10 mouse cellular contexts compared by ENCODE assay signal in the genomic region with DNA sequence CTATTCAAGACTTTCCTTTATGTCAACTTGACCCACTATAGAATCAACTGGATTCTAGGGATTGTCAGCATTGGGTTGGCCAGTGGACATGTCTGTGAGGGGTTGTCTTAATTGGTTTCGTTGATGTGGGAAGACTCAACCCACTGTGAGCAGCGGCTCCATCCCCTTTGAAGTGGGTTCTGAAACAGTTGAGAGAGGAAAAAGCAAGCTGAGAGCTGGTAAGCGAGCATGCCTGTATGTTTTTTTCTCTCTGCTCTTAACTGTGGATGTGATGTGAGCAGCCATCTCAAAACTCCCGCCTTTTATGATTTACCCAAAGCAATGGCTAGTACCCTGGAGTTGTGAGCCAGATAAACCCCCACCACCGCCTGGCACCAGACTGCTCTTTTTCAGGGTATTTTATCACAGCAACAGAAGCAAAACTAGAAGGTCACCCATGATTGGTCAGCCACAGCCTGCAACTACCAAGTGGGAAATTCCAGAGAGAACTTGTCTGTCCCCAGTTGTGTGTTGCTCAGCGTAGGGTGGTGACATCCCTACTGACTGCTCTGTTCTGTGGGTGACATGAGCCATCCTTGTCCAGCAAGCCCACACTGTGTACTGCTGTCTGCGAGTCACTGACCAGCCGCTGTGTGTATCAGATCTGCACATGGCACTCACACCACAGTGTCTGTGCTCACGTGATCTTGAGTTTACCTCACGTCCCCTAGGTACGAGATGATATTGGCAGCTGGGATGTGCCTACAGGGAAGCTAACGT. TPM values are rescaled to one million over a fixed set of nuclear protein-coding genes. Genes with fewer than 3 reads are reported as not detected.
A peak's percentile ranks its signal among the peaks of the same experiment; 100 is the strongest.
DNase-seq lines count a peak whose midpoint lies in the region; ATAC-seq and TF ChIP-seq lines count a peak whose summit lies in the region.
"Had no signal": no experiment of that assay in that cellular context is flagged by ENCODE, and none has a peak within 500 bp of the region (broad histone marks: within the 10 kb centered on the region; RNA-seq: fewer than 3 reads in every experiment).

No protein-coding gene starts in this region.

- H3K27ac ChIP-seq in gastrocnemius, adult 2 months: 0 out of 2 replicates have a peak overlapping the region, but pooled peaks have one; percentile 76
- H3K27ac ChIP-seq in lung, embryonic 15.5 days: peak overlapping the region; percentile 57
- H3K27ac ChIP-seq in hindbrain, embryonic 10.5 days: no peak overlapping the region
- H3K27ac ChIP-seq: hindbrain, embryonic 15.5 days had no signal

- no peak for DNase-seq in gastrocnemius, adult 2 months
- no peak for DNase-seq in gastrocnemius, postnatal 10 days
- DNase-seq in ovary, adult 18-20 months (ENCODE audit: low spot score): peak; percentile 40
- no peak for DNase-seq in ovary, postnatal 10 days (ENCODE audit: low spot score)
- DNase-seq in thymus, postnatal 36 days: peak; percentile 52 to 62
- DNase-seq in hindbrain, embryonic 10.5 days (ENCODE audit: low spot score): no peak
- DNase-seq in frontal cortex, adult 2 months (ENCODE audit: extremely low spot score in 1 of 2, low spot score in 1 of 2): no peak

- H3K9me3 ChIP-seq in lung, embryonic 15.5 days: no peaks in the 10 kb centered on the region
- H3K9me3 ChIP-seq in hindbrain, embryonic 10.5 days: no peaks in the 10 kb centered on the region
- H3K9me3 ChIP-seq: hindbrain, embryonic 15.5 days had no signal

- intact Hi-C loops in gastrocnemius, adult 2 months (cut with DNase I): no loop called here

- 67% methylated on average over 12 of the region's 12 CpGs for WGBS in lung, embryonic 15.5 days
- 86% methylated on average over 12 of the region's 12 CpGs for WGBS in hindbrain, embryonic 10.5 days

- peak; percentile 70 for ATAC-seq in lung, embryonic 15.5 days (ENCODE audit: borderline replicate concordance, extremely low read depth, low FRiP score, low TSS enrichment)

- no peak overlapping the region for H3K9ac ChIP-seq in lung, embryonic 15.5 days
- H3K9ac ChIP-seq: hindbrain, embryonic 15.5 days had no signal

- peaks cover 22% of the 10 kb centered on the region; the same call in 1 of the 2 replicates for H3K36me3 ChIP-seq in lung, embryonic 15.5 days
- peaks cover 29% of the 10 kb centered on the region for H3K36me3 ChIP-seq in hindbrain, embryonic 10.5 days

- no peak overlapping the region for H3K4me2 ChIP-seq in lung, embryonic 15.5 days
- H3K4me2 ChIP-seq: hindbrain, embryonic 15.5 days had no signal

- peaks cover 50% of the 10 kb centered on the region for H3K4me1 ChIP-seq in lung, embryonic 15.5 days
- H3K4me1 ChIP-seq in hindbrain, embryonic 10.5 days (replicated peaks): peaks cover 38% of the 10 kb centered on the region

- no peak for TF ChIP-seq CTCF in gastrocnemius, adult 2 months (IDR thresholded peaks at IDR 0.05)

- no peaks in the 10 kb centered on the region for H3K27me3 ChIP-seq in lung, embryonic 15.5 days
- no peaks in the 10 kb centered on the region for H3K27me3 ChIP-seq in hindbrain, embryonic 10.5 days (ENCODE audit: insufficient read depth, poor library complexity, severe bottlenecking)
- H3K27me3 ChIP-seq: hindbrain, embryonic 15.5 days had no signal

- H3K4me3 ChIP-seq in gastrocnemius, adult 2 months: no peak overlapping the region
- H3K4me3 ChIP-seq in lung, embryonic 15.5 days: no peak overlapping the region
- H3K4me3 ChIP-seq in hindbrain, embryonic 10.5 days: no peak overlapping the region
- H3K4me3 ChIP-seq: hindbrain, embryonic 15.5 days; myocyte had no signal

RNA-seq across cellular contexts. Expression of gene Git2, which starts 8.3 kb away (rescaled TPM):
- total RNA-seq in gastrocnemius, adult 2 months (2021): 10 to 100 TPM; 17.3 to 20.1 TPM
- 10 to 100 TPM; 25.5 to 31.9 TPM for total RNA-seq in gastrocnemius, postnatal 10 days (2021)
- polyA plus RNA-seq in lung, embryonic 15.5 days (2015; fragmentation: Nextera tagmentation; extraction: Ambion mirVana): 48.7 and 49.3 TPM in 2 replicates
- 39.3 and 39.7 TPM in 2 replicates for polyA plus RNA-seq in hindbrain, embryonic 10.5 days (2016; fragmentation: Nextera tagmentation; extraction: Ambion mirVana)
- polyA plus RNA-seq in frontal cortex, adult 2 months (2012; rRNA removed): 48.1 and 49.1 TPM in 2 replicates

RNA-seq across cellular contexts. Expression of gene Ankrd13a, which starts 9.1 kb away (rescaled TPM):
- 10 to 100 TPM; 15.4 to 19.6 TPM for total RNA-seq in gastrocnemius, adult 2 months (2021)
- 10 to 100 TPM; 37.1 to 39.5 TPM for total RNA-seq in gastrocnemius, postnatal 10 days (2021)
- polyA plus RNA-seq in lung, embryonic 15.5 days (2015; fragmentation: Nextera tagmentation; extraction: Ambion mirVana): 77.4 and 79.3 TPM in 2 replicates
- 59.7 and 74.1 TPM in 2 replicates for polyA plus RNA-seq in hindbrain, embryonic 10.5 days (2016; fragmentation: Nextera tagmentation; extraction: Ambion mirVana)
- 32.8 and 33.0 TPM in 2 replicates for polyA plus RNA-seq in frontal cortex, adult 2 months (2012; rRNA removed)

RNA-seq across cellular contexts. Expression of gene 1500011B03Rik, which starts 39.7 kb away (rescaled TPM):
- total RNA-seq in gastrocnemius, adult 2 months (2021): 1 to 10 TPM; 3.9 to 4.6 TPM
- 10 to 100 TPM; 18.2 to 18.9 TPM for total RNA-seq in gastrocnemius, postnatal 10 days (2021)
- polyA plus RNA-seq in lung, embryonic 15.5 days (2015; fragmentation: Nextera tagmentation; extraction: Ambion mirVana): 76.5 and 76.8 TPM in 2 replicates
- polyA plus RNA-seq in hindbrain, embryonic 10.5 days (2016; fragmentation: Nextera tagmentation; extraction: Ambion mirVana): 126 and 159 TPM in 2 replicates
- polyA plus RNA-seq in frontal cortex, adult 2 months (2012; rRNA removed): 223 and 253 TPM in 2 replicates

Comparison
In these comparisons a context has a peak if more than half of its experiments do, and no peak if none do; other contexts are left out.
1. DNase-seq: peak in ovary, adult 18-20 months (single experiment) and thymus, postnatal 36 days (2 of 2); none in gastrocnemius, adult 2 months (single experiment), gastrocnemius, postnatal 10 days (single experiment), ovary, postnatal 10 days (single experiment), hindbrain, embryonic 10.5 days (single experiment) and frontal cortex, adult 2 months (0 of 2).